Mouse (Mus musculus) urinary bladder, postnatal 25 days (tissue): ENCODE measurements around the gene Il33.
"Not testable (repeated sequence)": the region's sequence is repeated elsewhere in the genome, so short reads cannot be mapped to it uniquely, and the experiment has no call there.

Source experiments
- DNase-seq: peaks from one replicate; pipeline ENCODE4 v3.0.0; 2022; ENCODE audit warnings: low spot score

Il33 gene

GRCm38 (mm10) chr19:29940239-29940638, 15.3 kb downstream of the Il33 start:
- no peak for DNase-seq

- no peak for DNase-seq
These were observed 16.3 kb downstream of the Il33 start for GRCm38 (mm10) chr19:29941208-29941607.

GRCm38 (mm10) chr19:29942358-29942757, 17.4 kb downstream of the Il33 start:
- no peak for DNase-seq

GRCm38 (mm10) chr19:29944426-29944825, 19.5 kb downstream of the Il33 start:
- no peak for DNase-seq

GRCm38 (mm10) chr19:29944935-29945334, 20.0 kb downstream of the Il33 start:
- DNase-seq = not testable (repeated sequence)

- DNase-seq = no peak
These were observed 20.9 kb downstream of the Il33 start for GRCm38 (mm10) chr19:29945557-29946422.

- no peak for DNase-seq
These were observed 21.5 kb downstream of the Il33 start for GRCm38 (mm10) chr19:29946423-29946716.

GRCm38 (mm10) chr19:29947056-29947455, 22.1 kb downstream of the Il33 start:
- no peak for DNase-seq

GRCm38 (mm10) chr19:29947891-29948801, 23.2 kb downstream of the Il33 start:
- peak; percentile 65 for DNase-seq

- DNase-seq = no peak
These were observed 27.6 kb downstream of the Il33 start for GRCm38 (mm10) chr19:29952538-29952937.

GRCm38 (mm10) chr19:29953833-29954232, 28.9 kb downstream of the Il33 start:
- no peak for DNase-seq

GRCm38 (mm10) chr19:29955454-29955853, 30.5 kb downstream of the Il33 start:
- no peak for DNase-seq

- DNase-seq = no peak
These were observed 36.0 kb downstream of the Il33 start for GRCm38 (mm10) chr19:29960906-29961305.

GRCm38 (mm10) chr19:29961842-29962241, 36.9 kb downstream of the Il33 start:
- DNase-seq = no peak

- no peak for DNase-seq
These were observed 38.7 kb downstream of the Il33 start for GRCm38 (mm10) chr19:29963598-29964092.

- no peak for DNase-seq
These were observed 43.0 kb downstream of the Il33 start for GRCm38 (mm10) chr19:29967960-29968359.

- DNase-seq = no peak
These were observed 48.5 kb downstream of the Il33 start for GRCm38 (mm10) chr19:29973396-29973795.

- DNase-seq = peak; percentile 11
These were observed 53.9 kb downstream of the Il33 start for GRCm38 (mm10) chr19:29978847-29979246.

GRCm38 (mm10) chr19:29979452-29980089, 54.7 kb downstream of the Il33 start:
- no peak for DNase-seq

GRCm38 (mm10) chr19:29984208-29985005, 59.5 kb downstream of the Il33 start:
- DNase-seq = no peak

GRCm38 (mm10) chr19:29986464-29987091, 61.7 kb downstream of the Il33 start:
- no peak for DNase-seq
